Mouse (Mus musculus) adipocyte (in vitro differentiated cells): Measurements from ENCODE around the gene Gldc.
"Not testable (repeated sequence)": the region's sequence is repeated elsewhere in the genome, so short reads cannot be mapped to it uniquely, and the experiment has no call there.

Experiments
- DNase-seq: peaks from one replicate; pipeline ENCODE4 v3.0.0-alpha.2; 2016; ENCODE audit warnings: low spot score

Gldc gene

GRCm38 (mm10) chr19:30174919-30175571 lies at the start of gene Gldc:
Gene Gldc (minus strand): TSS chr19:30175429.
- no peak for DNase-seq

- not testable (repeated sequence) for DNase-seq
Observed at GRCm38 (mm10) chr19:30222593-30222992, 47.4 kb upstream of the Gldc start.

- DNase-seq = peak; percentile 69
Observed at GRCm38 (mm10) chr19:30217335-30217734, 42.1 kb upstream of the Gldc start.

GRCm38 (mm10) chr19:30216186-30216585 lies 41.0 kb upstream of the Gldc start:
- no peak for DNase-seq

GRCm38 (mm10) chr19:30215736-30216135 lies 40.5 kb upstream of the Gldc start:
- not testable (repeated sequence) for DNase-seq

- DNase-seq = no peak
Observed at GRCm38 (mm10) chr19:30214026-30214425, 38.8 kb upstream of the Gldc start.

- DNase-seq = not testable (repeated sequence)
Observed at GRCm38 (mm10) chr19:30209006-30209405, 33.8 kb upstream of the Gldc start.

- DNase-seq = no peak
Observed at GRCm38 (mm10) chr19:30206981-30207380, 31.8 kb upstream of the Gldc start.

- no peak for DNase-seq
Observed at GRCm38 (mm10) chr19:30205874-30206273, 30.6 kb upstream of the Gldc start.

GRCm38 (mm10) chr19:30205159-30205816 lies 30.1 kb upstream of the Gldc start:
- DNase-seq = peak; percentile 83

- DNase-seq = no peak
Observed at GRCm38 (mm10) chr19:30202177-30202576, 26.9 kb upstream of the Gldc start.

- peak; percentile 23 for DNase-seq
Observed at GRCm38 (mm10) chr19:30194999-30195398, 19.8 kb upstream of the Gldc start.

- DNase-seq = peak; percentile 60
Observed at GRCm38 (mm10) chr19:30187232-30187631, 12.0 kb upstream of the Gldc start.

- DNase-seq = no peak
Observed at GRCm38 (mm10) chr19:30185536-30185935, 10.3 kb upstream of the Gldc start.

GRCm38 (mm10) chr19:30179979-30180378 lies 4.8 kb upstream of the Gldc start:
- no peak for DNase-seq

GRCm38 (mm10) chr19:30174074-30174670 lies 1.1 kb downstream of the Gldc start:
- DNase-seq = no peak

- no peak for DNase-seq
Observed at GRCm38 (mm10) chr19:30171346-30172055, 3.7 kb downstream of the Gldc start.

GRCm38 (mm10) chr19:30170319-30170718 lies 4.9 kb downstream of the Gldc start:
- DNase-seq = no peak

GRCm38 (mm10) chr19:30166801-30167505 lies 8.3 kb downstream of the Gldc start:
- no peak for DNase-seq

GRCm38 (mm10) chr19:30164228-30164627 lies 11.0 kb downstream of the Gldc start:
- DNase-seq = peak; percentile 52

GRCm38 (mm10) chr19:30162808-30163207 lies 12.4 kb downstream of the Gldc start:
- no peak for DNase-seq

- no peak for DNase-seq
Observed at GRCm38 (mm10) chr19:30160021-30160420, 15.2 kb downstream of the Gldc start.
